Mouse (Mus musculus) kidney, postnatal 10 days (tissue): ENCODE measurements around the gene Miga2.

ENCODE experiments used
- DNase-seq: peaks from one replicate; pipeline ENCODE4 v3.0.0; 2021; ENCODE audit warnings: mixed read lengths

Miga2 gene

GRCm38 (mm10) chr2:30429156-30429555 is 65.1 kb downstream of the Miga2 start:
- no peak for DNase-seq
